ENCODE assay signal across 9 mouse cellular contexts in the genomic region with DNA sequence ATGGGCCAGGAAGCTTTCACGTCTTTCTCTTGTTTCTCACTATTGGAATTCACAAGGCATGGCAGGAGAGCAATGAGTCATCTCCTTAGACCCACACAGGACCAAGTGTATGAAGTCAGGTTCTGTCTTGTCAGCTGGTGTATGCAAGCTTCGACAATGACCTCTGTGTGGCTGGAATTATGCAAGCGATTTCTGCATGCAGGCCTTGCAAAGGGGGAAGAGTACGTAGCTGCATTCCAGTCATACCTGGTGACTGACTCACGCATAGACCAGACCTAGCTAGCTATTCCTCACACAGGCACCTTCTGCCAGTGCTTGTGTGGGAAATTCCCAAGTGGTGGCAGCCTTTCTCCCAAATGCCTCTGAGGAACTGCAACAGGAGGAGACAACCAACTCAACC. TPM values are rescaled to one million over a fixed set of nuclear protein-coding genes. Genes with fewer than 3 reads are reported as not detected.
A peak's percentile ranks its signal among the peaks of the same experiment; 100 is the strongest.
DNase-seq lines count a peak whose midpoint lies in the region; ATAC-seq and TF ChIP-seq lines count a peak whose summit lies in the region.
"Had no signal": no experiment of that assay in that cellular context is flagged by ENCODE, and none has a peak within 500 bp of the region (broad histone marks: within the 10 kb centered on the region; RNA-seq: fewer than 3 reads in every experiment).

No protein-coding gene starts in this region.

- H3K4me3 ChIP-seq in layer of hippocampus, adult 2 months: no peak overlapping the region
- no peak overlapping the region for H3K4me3 ChIP-seq in lung, embryonic 15.5 days

- H3K4me2 ChIP-seq in lung, embryonic 15.5 days: no peak overlapping the region

- peak overlapping the region; percentile 37; the same call in 1 of the 2 replicates for H3K27ac ChIP-seq in layer of hippocampus, adult 2 months
- H3K27ac ChIP-seq in lung, embryonic 15.5 days: peak overlapping the region; percentile 59; the same call in 1 of the 2 replicates
- H3K27ac ChIP-seq: macrophage had no signal

- no peaks in the 10 kb centered on the region for H3K27me3 ChIP-seq in lung, embryonic 15.5 days

- peaks cover 4% of the 10 kb centered on the region for H3K4me1 ChIP-seq in lung, embryonic 15.5 days

- DNase-seq in layer of hippocampus, adult 2 months (ENCODE audit: low spot score in 2 of 2): peak in 1 of 2 experiments; percentile 17
- no peak for DNase-seq in layer of hippocampus, adult 11-12 months (ENCODE audit: low spot score)
- DNase-seq in embryo, embryonic 11 days: peak; percentile 27
- peak; percentile 63 for DNase-seq in heart, postnatal 4 days
- no peak for DNase-seq in frontal cortex, postnatal 10 days (ENCODE audit: low spot score in 2 of 2)
- no peak for DNase-seq in spleen, postnatal 10 days (ENCODE audit: low spot score in 2 of 2)
- no peak for DNase-seq in retina, postnatal 1 day

- ATAC-seq in lung, embryonic 15.5 days (ENCODE audit: borderline replicate concordance, extremely low read depth, low FRiP score, low TSS enrichment): peak; percentile 79

- H3K9ac ChIP-seq in lung, embryonic 15.5 days: no peak overlapping the region

- peaks cover 15% of the 10 kb centered on the region; the same call in 1 of the 2 replicates for H3K9me3 ChIP-seq in lung, embryonic 15.5 days

- WGBS in lung, embryonic 15.5 days: 26% methylated on average over 5 of the region's 5 CpGs

- TF ChIP-seq CTCF in layer of hippocampus, adult 2 months (conservative IDR thresholded peaks at IDR 0.05): no peak

- peaks cover 69% of the 10 kb centered on the region for H3K36me3 ChIP-seq in lung, embryonic 15.5 days

RNA-seq across cellular contexts. Expression of gene Snap47, which starts 8.0 kb away (rescaled TPM):
- total RNA-seq in layer of hippocampus, adult 2 months (2021): 100 to 1,000 TPM; 341 to 356 TPM
- 10 to 100 TPM; 40.8 to 45.5 TPM for total RNA-seq in heart, postnatal 4 days (2021)
- polyA plus RNA-seq in lung, embryonic 15.5 days (2015; fragmentation: Nextera tagmentation; extraction: Ambion mirVana): 94.3 and 98.9 TPM in 2 replicates

RNA-seq across cellular contexts. Expression of gene Jmjd4, which starts 9.1 kb away (rescaled TPM):
- total RNA-seq in layer of hippocampus, adult 2 months (2021): 10 to 100 TPM; 27.0 to 28.0 TPM
- 10 to 100 TPM; 14.8 to 16.3 TPM for total RNA-seq in heart, postnatal 4 days (2021)
- 10.6 and 11.4 TPM in 2 replicates for polyA plus RNA-seq in lung, embryonic 15.5 days (2015; fragmentation: Nextera tagmentation; extraction: Ambion mirVana)

RNA-seq across cellular contexts. Expression of gene Zfp867, which starts 13.3 kb away (rescaled TPM):
- 1 to 10 TPM; 4.9 to 5.1 TPM for total RNA-seq in layer of hippocampus, adult 2 months (2021)
- total RNA-seq in heart, postnatal 4 days (2021): 1 to 10 TPM; 6.1 to 6.2 TPM
- 8.1 and 8.2 TPM in 2 replicates for polyA plus RNA-seq in lung, embryonic 15.5 days (2015; fragmentation: Nextera tagmentation; extraction: Ambion mirVana)

Comparison
In these comparisons a context has a peak if more than half of its experiments do, and no peak if none do; other contexts are left out.
1. DNase-seq: peak in embryo, embryonic 11 days (single experiment) and heart, postnatal 4 days (single experiment); none in layer of hippocampus, adult 11-12 months (single experiment), frontal cortex, postnatal 10 days (0 of 2), spleen, postnatal 10 days (0 of 2) and retina, postnatal 1 day (single experiment).
2. RNA of gene Snap47, which starts 8.0 kb away (total RNA-seq): 341 to 356 TPM in layer of hippocampus, adult 2 months; 40.8 to 45.5 TPM in heart, postnatal 4 days; every median in the first group is over 4 times any median in the second.